Mouse (Mus musculus) MEL (cell line): ENCODE data around the gene Has1. TPM values are rescaled to one million over a fixed set of nuclear protein-coding genes. Genes with fewer than 3 reads are reported as not detected.

Source experiments
- DNase-seq: peaks from one replicate; pipeline ENCODE4 v3.0.0; 2011; ENCODE audit warnings: low read depth, low spot score
- H3K27ac ChIP-seq: 2 replicates; pipeline ENCODE4 v1.5.1; 2012; ENCODE audit warnings: low read depth, mild to moderate bottlenecking, control low read depth, low read length, moderate library complexity; ENCODE audit not compliant: control insufficient read depth
- H3K27me3 ChIP-seq, 2 experiments: fragments of 150-350 bp in 1 of 2; sonication (generic) in 1 of 2; 2 replicates each; pipeline ENCODE4 v1.6.1; 2012; ENCODE audit warnings: low read length in 2 of 2, mild to moderate bottlenecking in 2 of 2, improper control_type of control experiment in 1 of 2, moderate library complexity in 1 of 2; ENCODE audit not compliant: insufficient read depth in 2 of 2, control insufficient read depth in 1 of 2
- H3K36me3 ChIP-seq, 2 experiments: 2 replicates each; pipeline ENCODE4 v1.6.1; 2012 to 2014; ENCODE audit warnings: low read length in 2 of 2, improper control_type of control experiment in 1 of 2, inconsistent platforms in 1 of 2, mild to moderate bottlenecking in 1 of 2; ENCODE audit not compliant: insufficient read depth in 2 of 2, control insufficient read depth in 1 of 2
- H3K4me1 ChIP-seq, 2 experiments: fragments of 150-350 bp in 1 of 2; sonication (generic) in 1 of 2; 2 replicates each; pipeline ENCODE4 v1.6.1; 2012; ENCODE audit warnings: low read length in 2 of 2, improper control_type of control experiment in 1 of 2, mild to moderate bottlenecking in 1 of 2; ENCODE audit not compliant: insufficient read depth in 2 of 2, control insufficient read depth in 1 of 2
- H3K4me3 ChIP-seq, 2 experiments: fragments of 150-350 bp in 1 of 2; sonication (generic) in 1 of 2; 2 replicates each; pipeline ENCODE4 v1.5.1; 2012; ENCODE audit warnings: low read depth in 2 of 2, low read length in 2 of 2, mild to moderate bottlenecking in 2 of 2, moderate library complexity in 2 of 2, control low read depth in 1 of 2, improper control_type of control experiment in 1 of 2; ENCODE audit not compliant: control insufficient read depth in 1 of 2, insufficient read depth in 1 of 2
- H3K79me2 ChIP-seq: 2 replicates; pipeline ENCODE4 v1.6.1; 2012; ENCODE audit warnings: mild to moderate bottlenecking, low read length, moderate library complexity; ENCODE audit not compliant: control insufficient read depth, poor library complexity, insufficient read depth
- H3K9ac ChIP-seq: 2 replicates; pipeline ENCODE4 v1.6.1; 2012; ENCODE audit warnings: low read depth, mild to moderate bottlenecking, control low read depth, low read length, moderate library complexity; ENCODE audit not compliant: control insufficient read depth, poor library complexity, severe bottlenecking
- H3K9me3 ChIP-seq: fragments of 150-350 bp; sonication (generic); replicated peaks from 2 replicates; pipeline ENCODE4 v1.6.1; 2012; ENCODE audit warnings: mild to moderate bottlenecking, low read length, improper control_type of control experiment, moderate library complexity; ENCODE audit not compliant: insufficient read depth
- CHD2 ChIP-seq: IDR thresholded peaks from 2 replicates; pipeline ENCODE4 v1.6.1; 2011; ENCODE audit warnings: low read length, improper control_type of control experiment
- CTCF ChIP-seq, 3 experiments: IDR thresholded peaks in 2 of 3; conservative IDR thresholded peaks in 1 of 3; 2 replicates each; pipeline ENCODE4 v1.5.1; 2011 to 2012; ENCODE audit warnings: low read length in 3 of 3, low read depth in 2 of 3, mild to moderate bottlenecking in 2 of 3, improper control_type of control experiment in 1 of 3, inconsistent platforms in 1 of 3, mixed read lengths in 1 of 3, moderate library complexity in 1 of 3; ENCODE audit not compliant: control insufficient read depth in 1 of 3, insufficient read depth in 1 of 3, poor library complexity in 1 of 3, severe bottlenecking in 1 of 3
- ELF1 ChIP-seq: IDR thresholded peaks from 2 replicates; pipeline ENCODE4 v1.6.1; 2014; ENCODE audit warnings: low read depth, mild to moderate bottlenecking, inconsistent platforms, low read length, improper control_type of control experiment, moderate library complexity
- MEF2A ChIP-seq: IDR thresholded peaks from 2 replicates; pipeline ENCODE4 v1.6.1; 2014; ENCODE audit warnings: low read depth, mild to moderate bottlenecking, inconsistent platforms, low read length, improper control_type of control experiment; ENCODE audit not compliant: poor library complexity, insufficient replicate concordance, severe bottlenecking; ENCODE audit errors: extremely low read depth
- MYB ChIP-seq: IDR thresholded peaks from 2 replicates; pipeline ENCODE4 v1.6.1; 2011; ENCODE audit warnings: mild to moderate bottlenecking, low read depth, low read length, improper control_type of control experiment
- NRF1 ChIP-seq: IDR thresholded peaks from 2 replicates; pipeline ENCODE4 v1.6.1; 2014; ENCODE audit warnings: low read depth, mild to moderate bottlenecking, inconsistent platforms, low read length, improper control_type of control experiment, moderate library complexity; ENCODE audit not compliant: poor library complexity, insufficient read depth, severe bottlenecking
- POLR2A ChIP-seq, 2 experiments: IDR thresholded peaks; 2 replicates each; pipeline ENCODE4 v1.6.1; 2011 to 2012; ENCODE audit warnings: low read length in 2 of 2, mild to moderate bottlenecking in 2 of 2, control low read depth in 1 of 2, improper control_type of control experiment in 1 of 2, low read depth in 1 of 2, moderate library complexity in 1 of 2; ENCODE audit not compliant: control insufficient read depth in 1 of 2, insufficient read depth in 1 of 2, poor library complexity in 1 of 2
- POLR2AphosphoS5 ChIP-seq: IDR thresholded peaks from 2 replicates; pipeline ENCODE4 v1.6.1; 2012; ENCODE audit warnings: low read depth, borderline replicate concordance, mild to moderate bottlenecking, inconsistent platforms, low read length, moderate library complexity, mixed read lengths
- SMC3 ChIP-seq: IDR thresholded peaks from 2 replicates; pipeline ENCODE4 v1.6.1; 2011; ENCODE audit warnings: low read depth, low read length, improper control_type of control experiment
- TBP ChIP-seq: IDR thresholded peaks from 2 replicates; pipeline ENCODE4 v1.8.0; 2011; ENCODE audit warnings: low read depth, low read length, improper control_type of control experiment
- TCF12 ChIP-seq: IDR thresholded peaks from 2 replicates; pipeline ENCODE4 v1.6.1; 2014; ENCODE audit warnings: low read depth, mild to moderate bottlenecking, inconsistent platforms, low read length, improper control_type of control experiment, moderate library complexity
- UBTF ChIP-seq: IDR thresholded peaks from 2 replicates; pipeline ENCODE4 v1.6.1; 2012; ENCODE audit warnings: low read depth, mild to moderate bottlenecking, inconsistent platforms, low read length, improper control_type of control experiment, moderate library complexity, borderline replicate concordance; ENCODE audit not compliant: insufficient read depth
- USF2 ChIP-seq, 2 experiments: IDR thresholded peaks; 2 replicates each; pipeline ENCODE4 v1.6.1; 2011 to 2012; ENCODE audit warnings: improper control_type of control experiment in 2 of 2, low read length in 2 of 2, borderline replicate concordance in 1 of 2, inconsistent platforms in 1 of 2, low read depth in 1 of 2, mild to moderate bottlenecking in 1 of 2; ENCODE audit not compliant: insufficient read depth in 1 of 2
- ZC3H11A ChIP-seq: IDR thresholded peaks from 2 replicates; pipeline ENCODE4 v1.6.1; 2012; ENCODE audit warnings: low read depth, mild to moderate bottlenecking, inconsistent platforms, low read length, improper control_type of control experiment
- ZKSCAN1 ChIP-seq: IDR thresholded peaks from 2 replicates; pipeline ENCODE4 v1.6.1; 2012; ENCODE audit warnings: low read depth, mild to moderate bottlenecking, inconsistent platforms, low read length, improper control_type of control experiment, moderate library complexity
- ZMIZ1 ChIP-seq: IDR thresholded peaks from 2 replicates; pipeline ENCODE4 v1.6.1; 2012; ENCODE audit warnings: low read depth, mild to moderate bottlenecking, inconsistent platforms, low read length, improper control_type of control experiment, moderate library complexity
- ZNF384 ChIP-seq: IDR thresholded peaks from 2 replicates; pipeline ENCODE4 v1.6.1; 2012; ENCODE audit warnings: low read depth, mild to moderate bottlenecking, inconsistent platforms, low read length, improper control_type of control experiment
- polyA plus RNA-seq, 2 experiments: library from polyadenylated mRNA; stranded (reverse) in 1 of 2; unstranded in 1 of 2; fragments of >175 nt in 1 of 2; fragments of >200 nt in 1 of 2; gene quantifications; 2 replicates each; pipeline versions ENCODE4 v1.2.1 to v1.2.4; 2012; ENCODE audit warnings: low replicate concordance in 2 of 2, low read depth in 1 of 2; ENCODE audit not compliant: insufficient read length in 2 of 2, insufficient read depth in 1 of 2, missing spikeins in 1 of 2
- total RNA-seq: library from RNA; depleted of rRNA; stranded (reverse); fragments of 300-350 nt; gene quantifications from 2 replicates; pipeline ENCODE4 v1.2.3, GENCODE M21; 2012

Gene Has1
- total and polyA plus RNA-seq, 3 experiments = 0.13 TPM; not detected in 2

DNA sequence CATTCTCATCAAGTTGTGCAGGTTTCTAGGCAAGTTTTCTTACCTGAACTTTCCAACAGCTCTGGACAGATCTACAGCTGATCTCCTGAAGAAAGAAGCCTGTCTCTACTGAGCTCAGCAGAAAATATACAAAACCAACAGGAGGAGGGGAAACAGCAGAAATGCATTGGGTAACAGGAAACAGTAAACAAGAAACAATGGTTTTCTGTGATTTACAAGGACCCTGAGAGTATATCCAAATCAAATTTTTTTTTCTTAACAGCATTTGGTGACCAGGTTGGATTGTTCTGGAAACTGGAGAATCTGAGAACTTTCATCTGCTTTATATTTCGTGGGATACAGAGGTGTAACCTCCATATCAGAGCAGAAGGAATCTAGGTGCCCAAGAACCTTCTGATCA is 28.8 kb upstream of the Has1 start, which contains the start of gene Fpr1:
Gene Fpr1 (minus strand): TSS at position 101 of the 400 bp plus-strand sequence.
- TF ChIP-seq POLR2A (IDR thresholded peaks at IDR 0.05; ENCODE audit: control insufficient read depth in 1 of 2, insufficient read depth in 1 of 2, low read depth in 1 of 2, low read length in 2 of 2, poor library complexity in 1 of 2) = no peak
- no peak for TF ChIP-seq UBTF
- TF ChIP-seq ZNF384 = no peak
- no peak for TF ChIP-seq ZMIZ1
- TF ChIP-seq CHD2 = no peak
- TF ChIP-seq ZKSCAN1 = no peak
- H3K79me2 ChIP-seq = no peaks in the 10 kb centered on the region
- no peaks in the 10 kb centered on the region for H3K9me3 ChIP-seq
- peaks cover 0 to 3% of the 10 kb centered on the region in 2 experiments; a peak in 2 of 4 replicates for H3K36me3 ChIP-seq
- no peak within 1 kb of the TSS for H3K4me3 ChIP-seq
- H3K27ac ChIP-seq = no peak within 1 kb of the TSS
- H3K4me1 ChIP-seq = peaks cover 0 to 3% of the 10 kb centered on the region in 2 experiments; a peak in 1 of 4 replicates
- H3K27me3 ChIP-seq = no peaks in the 10 kb centered on the region
- DNase-seq = no peak
- H3K9ac ChIP-seq = no peak within 1 kb of the TSS

DNA sequence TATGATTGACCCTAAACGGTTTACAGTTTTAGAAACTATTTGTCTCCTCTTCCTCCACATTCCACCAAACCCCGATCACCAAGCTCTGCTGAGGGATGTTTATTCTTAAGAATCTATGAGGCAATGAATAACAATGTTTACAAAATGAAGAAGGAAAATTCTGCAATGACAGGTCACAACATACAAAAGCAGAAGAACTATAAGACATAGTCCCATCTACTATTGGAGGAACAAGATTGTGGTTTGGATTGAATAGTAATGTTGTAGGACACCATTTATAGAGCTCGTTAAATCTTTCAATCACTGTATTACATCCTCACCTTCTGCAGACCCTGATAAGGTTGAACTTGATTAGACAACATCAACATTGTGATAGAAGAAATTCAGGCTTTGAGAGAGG is 27.7 kb upstream of the Has1 start:
- no peak overlapping the region for H3K4me3 ChIP-seq
- no peak overlapping the region for H3K9ac ChIP-seq
- H3K9me3 ChIP-seq = no peaks in the 10 kb centered on the region
- DNase-seq = no peak
- H3K4me1 ChIP-seq = peaks cover 0 to 3% of the 10 kb centered on the region in 2 experiments; a peak in 1 of 4 replicates
- H3K36me3 ChIP-seq = peaks cover 0 to 3% of the 10 kb centered on the region in 2 experiments; a peak in 2 of 4 replicates
- H3K27me3 ChIP-seq = no peaks in the 10 kb centered on the region
- H3K79me2 ChIP-seq = no peaks in the 10 kb centered on the region
- TF ChIP-seq POLR2A (IDR thresholded peaks at IDR 0.05; ENCODE audit: control insufficient read depth in 1 of 2, insufficient read depth in 1 of 2, low read depth in 1 of 2, low read length in 2 of 2, poor library complexity in 1 of 2) (no peak), CHD2 (no peak), USF2 (IDR thresholded peaks at IDR 0.05; ENCODE audit: borderline replicate concordance in 1 of 2, insufficient read depth in 1 of 2, low read depth in 1 of 2, low read length in 2 of 2) (no peak), TBP (no peak), SMC3 (no peak), MEF2A (no peak), ZKSCAN1 (no peak), TCF12 (no peak), ZC3H11A (no peak), NRF1 (no peak), POLR2AphosphoS5 (no peak), ELF1 (no peak), CTCF (IDR thresholded peaks at IDR 0.05 in 2 of 3, conservative IDR thresholded peaks at IDR 0.05 in 1 of 3; ENCODE audit: control insufficient read depth in 1 of 3, insufficient read depth in 1 of 3, low read depth in 2 of 3, low read length in 3 of 3, poor library complexity in 1 of 3, severe bottlenecking in 1 of 3) (no peak), MYB (no peak)
- H3K27ac ChIP-seq = no peak overlapping the region
